Mouse (Mus musculus) limb, embryonic 12.5 days (tissue): ENCODE measurements at regions not wholly inside any gene's neighbourhood (a gene's known extent, or its start where the extent isn't known, plus 50 kb on each side); places are given as distances from the start of the nearest gene placed in this dataset.

Experiments used
- ATAC-seq: fragments of 200-750 bp; cut with Nextera tagmentation; 2 replicates; pipeline ENCODE4 v1.8.0; 2017; ENCODE audit warnings: low read depth, moderate TSS enrichment; ENCODE audit not compliant: insufficient number of reproducible peaks, insufficient read depth, low FRiP score, low TSS enrichment
- H3K27ac ChIP-seq: fragments of 300-500 bp; sonication (generic); 2 replicates; pipeline ENCODE4 v1.5.1; 2016; ENCODE audit warnings: mild to moderate bottlenecking, moderate library complexity
- H3K27me3 ChIP-seq: fragments of 300-500 bp; sonication (generic); 2 replicates; pipeline ENCODE4 v1.6.1; 2016; ENCODE audit warnings: mild to moderate bottlenecking, moderate library complexity
- H3K36me3 ChIP-seq: fragments of 300-500 bp; sonication (generic); 2 replicates; pipeline ENCODE4 v1.6.1; 2016; ENCODE audit warnings: mild to moderate bottlenecking, moderate library complexity
- H3K4me1 ChIP-seq: fragments of 300-500 bp; sonication (generic); replicated peaks from 2 replicates; pipeline ENCODE4 v1.6.1; 2016
- H3K4me2 ChIP-seq: fragments of 300-500 bp; sonication (generic); 2 replicates; pipeline ENCODE4 v1.6.1; 2016; ENCODE audit warnings: mild to moderate bottlenecking, moderate library complexity
- H3K4me3 ChIP-seq: fragments of 300-500 bp; sonication (generic); replicated peaks from 2 replicates; pipeline ENCODE4 v1.5.1; 2016; ENCODE audit warnings: mild to moderate bottlenecking
- H3K9ac ChIP-seq: fragments of 300-500 bp; sonication (generic); replicated peaks from 2 replicates; pipeline ENCODE4 v1.6.1; 2016; ENCODE audit warnings: mild to moderate bottlenecking, moderate library complexity
- H3K9me3 ChIP-seq: fragments of 300-500 bp; sonication (generic); 2 replicates; pipeline ENCODE4 v1.6.1; 2016; ENCODE audit warnings: mild to moderate bottlenecking, moderate library complexity
- WGBS: fragments of 180-500 bp; shearing (Covaris S2); methylation state at CpG from one replicate; pipeline ENCODE4 v1.1.7; 2016; 5-methylcytosine and 5-hydroxymethylcytosine counted together

- Histone ChIP-seq H3K4me3 (no peak overlapping the region), H3K36me3 (no peaks in the 10 kb centered on the region), H3K27me3 (no peaks in the 10 kb centered on the region), H3K4me1 (0 out of 2 replicates have a peak, but pooled peaks cover under 1% of the 10 kb centered on the region), H3K9ac (no peak overlapping the region), H3K9me3 (peaks cover 8% of the 10 kb centered on the region), H3K27ac (no peak overlapping the region), H3K4me2 (no peak overlapping the region)
- WGBS: 100% methylated on average over 1 of the region's 1 CpGs
- ATAC-seq: no peak
These were observed 171.4 kb downstream of the Usp46 start for GRCm38 (mm10) chr5:73896785-73897184.

- no peaks in the 10 kb centered on the region for H3K36me3 ChIP-seq
- no peak overlapping the region for H3K27ac ChIP-seq
- H3K9ac ChIP-seq: no peak overlapping the region
- no peaks in the 10 kb centered on the region for H3K27me3 ChIP-seq
- ATAC-seq: no peak
- 87% methylated on average over 1 of the region's 1 CpGs for WGBS
- H3K4me2 ChIP-seq: no peak overlapping the region
- H3K4me3 ChIP-seq: no peak overlapping the region
- H3K4me1 ChIP-seq: peaks cover 19% of the 10 kb centered on the region
- H3K9me3 ChIP-seq: no peaks in the 10 kb centered on the region
These were observed 166.6 kb downstream of the Usp46 start for GRCm38 (mm10) chr5:73901651-73902050.

DNA sequence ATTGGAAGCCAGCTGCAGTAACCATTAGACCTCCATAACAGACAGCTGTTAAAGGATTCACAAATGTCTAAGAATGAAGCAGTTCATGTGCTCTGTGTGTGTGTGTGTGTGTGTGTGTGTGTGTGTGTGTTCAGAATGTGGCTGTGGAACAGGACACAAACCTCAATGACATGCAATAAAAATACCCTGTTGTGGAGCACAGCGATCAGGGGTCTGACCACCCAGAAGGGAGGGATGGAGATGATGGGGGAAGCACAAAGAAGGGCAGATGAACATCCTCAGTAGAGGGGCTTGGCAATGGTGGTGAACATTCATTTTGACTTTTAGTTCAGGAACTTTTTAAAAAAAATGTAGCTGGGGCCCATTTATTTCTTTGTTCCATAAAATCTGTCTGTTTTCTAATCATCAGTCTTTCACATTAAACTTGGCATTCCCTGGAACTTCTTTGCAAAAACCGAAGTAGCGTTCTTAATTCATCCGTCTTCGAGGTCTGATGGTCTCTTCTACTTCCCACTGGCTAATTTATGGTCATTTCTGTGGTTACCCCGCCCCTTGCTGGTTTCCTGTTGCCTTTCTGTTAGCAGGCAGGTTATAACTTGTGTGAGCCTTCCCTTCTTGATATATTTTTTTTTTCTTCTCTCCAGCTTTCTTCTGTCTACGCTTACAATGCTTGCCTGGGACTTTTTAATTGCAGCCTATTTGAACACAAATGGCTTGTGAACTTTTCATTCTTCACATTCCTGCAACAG, 165.6 kb downstream of the Usp46 start:
- Histone ChIP-seq H3K9me3 (no peaks in the 10 kb centered on the region), H3K4me1 (peaks cover 19% of the 10 kb centered on the region), H3K36me3 (no peaks in the 10 kb centered on the region), H3K4me3 (no peak overlapping the region), H3K4me2 (peak overlapping the region; percentile 32), H3K9ac (no peak overlapping the region), H3K27me3 (no peaks in the 10 kb centered on the region), H3K27ac (peak overlapping the region; percentile 82)
- 30% methylated on average over 7 of the region's 7 CpGs for WGBS
- ATAC-seq: no peak

DNA sequence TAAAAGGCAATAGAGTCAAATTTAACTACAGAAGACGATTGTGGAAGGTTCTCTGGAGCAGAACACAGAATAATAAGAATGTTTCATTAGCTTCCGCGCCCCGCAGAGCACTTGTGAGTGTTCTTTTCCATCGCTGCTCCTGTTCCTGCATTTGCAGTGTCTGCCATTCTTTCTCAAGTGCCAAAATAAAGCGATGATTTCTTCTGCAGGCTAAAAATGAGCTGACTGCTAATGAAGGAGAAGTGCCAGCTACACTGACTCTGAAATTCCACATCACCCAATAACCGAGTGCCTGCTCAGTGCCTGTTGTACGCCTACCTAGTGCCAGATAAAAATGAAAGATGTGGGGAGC, 165.0 kb downstream of the Usp46 start:
- Histone ChIP-seq H3K9me3 (no peaks in the 10 kb centered on the region), H3K27me3 (no peaks in the 10 kb centered on the region), H3K9ac (no peak overlapping the region), H3K4me1 (peaks cover 19% of the 10 kb centered on the region), H3K36me3 (no peaks in the 10 kb centered on the region), H3K4me2 (peak overlapping the region; percentile 32), H3K27ac (peak overlapping the region; percentile 82), H3K4me3 (no peak overlapping the region)
- ATAC-seq: no peak
- whole genome bisulfite sequencing: 43% methylated on average over 8 of the region's 8 CpGs

- ATAC-seq: no peak
- H3K27me3 ChIP-seq: no peaks in the 10 kb centered on the region
- 90% methylated on average over 8 of the region's 8 CpGs for WGBS
- no peak overlapping the region for H3K27ac ChIP-seq
- H3K9ac ChIP-seq: no peak overlapping the region
- H3K9me3 ChIP-seq: no peaks in the 10 kb centered on the region
- H3K4me3 ChIP-seq: no peak overlapping the region
- H3K36me3 ChIP-seq: no peaks in the 10 kb centered on the region
- H3K4me2 ChIP-seq: no peak overlapping the region
- peaks cover 19% of the 10 kb centered on the region for H3K4me1 ChIP-seq
These were observed 164.0 kb downstream of the Usp46 start for GRCm38 (mm10) chr5:73904146-73904811.

GRCm38 (mm10) chr5:73912149-73912548, 156.1 kb downstream of the Usp46 start:
- Histone ChIP-seq H3K9ac (no peak overlapping the region), H3K36me3 (no peaks in the 10 kb centered on the region), H3K4me3 (no peak overlapping the region), H3K4me1 (no peaks in the 10 kb centered on the region), H3K27me3 (no peaks in the 10 kb centered on the region), H3K9me3 (no peaks in the 10 kb centered on the region), H3K4me2 (no peak overlapping the region), H3K27ac (no peak overlapping the region)
- 55% methylated on average over 1 of the region's 1 CpGs for WGBS
- no peak for ATAC-seq

DNA sequence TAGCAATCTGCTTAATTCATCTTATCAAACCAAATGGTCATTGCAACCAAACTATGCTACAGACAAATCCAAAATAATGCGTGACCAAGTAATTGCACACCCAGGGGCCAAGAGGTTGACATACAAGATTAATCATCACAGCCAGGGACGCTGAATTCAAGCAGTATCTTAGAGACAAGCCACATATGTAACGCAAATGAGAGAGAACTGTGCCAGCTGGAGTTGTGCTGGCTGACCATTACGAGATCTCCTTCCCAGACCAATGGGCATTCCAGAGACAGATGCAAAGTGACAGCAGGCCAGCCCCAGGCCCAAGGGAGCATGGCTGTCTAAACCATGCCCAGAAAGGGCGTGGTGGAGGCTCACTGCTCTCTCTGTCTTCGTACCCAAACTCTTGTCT, 155.1 kb downstream of the Usp46 start:
- ATAC-seq: no peak

DNA sequence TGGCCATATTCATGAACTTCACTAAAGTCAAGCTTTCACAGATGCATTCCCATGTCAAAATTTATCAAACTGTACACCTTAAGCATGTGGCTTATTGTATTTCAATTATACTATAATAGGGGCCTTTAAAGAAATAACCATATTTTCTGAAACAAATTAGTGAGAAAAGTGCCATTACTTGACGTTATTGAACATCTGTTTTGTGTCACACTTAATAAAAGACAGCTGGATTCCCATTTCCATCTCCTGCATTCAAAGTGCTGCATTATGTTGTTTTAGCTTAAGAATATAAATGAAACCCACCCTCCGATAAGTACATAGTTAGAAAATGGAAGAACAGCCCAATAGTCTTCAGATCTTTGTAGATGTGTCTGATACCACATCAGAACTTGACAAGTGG, 150.2 kb downstream of the Usp46 start:
- Histone ChIP-seq H3K9ac (no peak overlapping the region), H3K27me3 (no peaks in the 10 kb centered on the region), H3K36me3 (no peaks in the 10 kb centered on the region), H3K4me2 (no peak overlapping the region), H3K27ac (no peak overlapping the region), H3K4me1 (peaks cover 3% of the 10 kb centered on the region; the same call in 1 of the 2 replicates), H3K4me3 (no peak overlapping the region), H3K9me3 (no peaks in the 10 kb centered on the region)
- ATAC-seq: no peak
- 13% methylated on average over 2 of the region's 2 CpGs for WGBS

More for the DNA sequence above, 155.1 kb downstream of the Usp46 start:
- no peaks in the 10 kb centered on the region for H3K27me3 ChIP-seq
- H3K27ac ChIP-seq: no peak overlapping the region
- no peak overlapping the region for H3K4me3 ChIP-seq
- no peak overlapping the region for H3K4me2 ChIP-seq
- H3K9ac ChIP-seq: no peak overlapping the region
- no peaks in the 10 kb centered on the region for H3K9me3 ChIP-seq
- no peaks in the 10 kb centered on the region for H3K36me3 ChIP-seq
- H3K4me1 ChIP-seq: peaks cover 3% of the 10 kb centered on the region; the same call in 1 of the 2 replicates
- 56% methylated on average over 6 of the region's 6 CpGs for WGBS

- no peak overlapping the region for H3K9ac ChIP-seq
These were observed 148.3 kb downstream of the Usp46 start for GRCm38 (mm10) chr5:73919936-73920335.

DNA sequence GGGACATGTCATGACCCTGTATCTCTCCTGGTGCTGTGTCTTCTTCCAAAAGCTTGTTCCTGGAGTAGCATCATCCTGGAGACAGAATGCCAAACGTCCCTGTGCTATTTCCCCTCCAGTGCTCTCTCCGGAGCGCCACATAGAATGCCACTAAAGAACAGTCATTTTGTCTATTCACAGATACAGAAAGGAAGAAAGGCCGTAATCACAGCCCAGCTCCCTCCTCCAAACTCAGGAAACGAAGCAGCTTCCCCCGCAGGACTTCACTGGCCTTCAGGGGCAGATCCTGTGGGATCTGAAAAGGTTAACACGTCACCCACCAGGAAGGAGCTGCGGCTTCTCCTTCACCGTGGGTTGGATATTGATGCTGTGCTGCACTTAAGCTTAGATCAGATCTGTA, 140.7 kb downstream of the Usp46 start:
- no peak for ATAC-seq
- no peak overlapping the region for H3K4me2 ChIP-seq
- 81% methylated on average over 9 of the region's 9 CpGs for WGBS

More at GRCm38 (mm10) chr5:73919936-73920335, 148.3 kb downstream of the Usp46 start:
- no peaks in the 10 kb centered on the region for H3K9me3 ChIP-seq
- no peak overlapping the region for H3K27ac ChIP-seq
- no peak for ATAC-seq
- H3K36me3 ChIP-seq: no peaks in the 10 kb centered on the region
- no peak overlapping the region for H3K4me2 ChIP-seq
- 85% methylated on average over 6 of the region's 6 CpGs for WGBS
- H3K27me3 ChIP-seq: no peaks in the 10 kb centered on the region
- no peak overlapping the region for H3K4me3 ChIP-seq
- peaks cover 3% of the 10 kb centered on the region; the same call in 1 of the 2 replicates for H3K4me1 ChIP-seq

GRCm38 (mm10) chr5:73928691-73929090, 139.5 kb downstream of the Usp46 start:
- Histone ChIP-seq H3K9me3 (peaks cover 6% of the 10 kb centered on the region; the same call in 1 of the 2 replicates), H3K36me3 (no peaks in the 10 kb centered on the region), H3K27ac (no peak overlapping the region), H3K4me1 (peaks cover 20% of the 10 kb centered on the region), H3K4me3 (no peak overlapping the region), H3K9ac (no peak overlapping the region), H3K4me2 (no peak overlapping the region), H3K27me3 (no peaks in the 10 kb centered on the region)
- 67% methylated on average over 10 of the region's 10 CpGs for WGBS
- no peak for ATAC-seq

More for the DNA sequence above, 140.7 kb downstream of the Usp46 start:
- H3K27ac ChIP-seq: no peak overlapping the region
- H3K4me3 ChIP-seq: no peak overlapping the region
- H3K4me1 ChIP-seq: peaks cover 20% of the 10 kb centered on the region
- peaks cover 6% of the 10 kb centered on the region; the same call in 1 of the 2 replicates for H3K9me3 ChIP-seq
- no peak overlapping the region for H3K9ac ChIP-seq
- H3K27me3 ChIP-seq: no peaks in the 10 kb centered on the region
- H3K36me3 ChIP-seq: no peaks in the 10 kb centered on the region
